21 mouse cellular contexts compared by ENCODE assay signal in the genomic region with DNA sequence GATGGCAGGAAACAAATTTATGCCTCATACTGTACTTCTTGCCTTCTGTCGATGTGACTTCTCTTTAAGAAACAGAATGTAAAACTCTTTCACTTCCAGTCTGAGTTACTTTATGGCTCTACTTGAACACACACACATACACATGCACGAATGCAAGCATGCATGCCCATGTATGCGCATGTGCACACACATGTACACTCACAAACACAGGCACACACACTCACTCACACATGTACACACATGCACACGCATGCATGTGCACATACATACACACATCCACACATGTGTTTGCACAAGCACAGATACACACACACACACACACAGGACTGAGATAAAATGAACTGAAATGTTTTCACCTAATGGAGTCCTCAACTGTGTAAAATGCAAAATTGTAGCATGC. TPM values are rescaled to one million over a fixed set of nuclear protein-coding genes. Genes with fewer than 3 reads are reported as not detected.
DNase-seq lines count a peak whose midpoint lies in the region; ATAC-seq and TF ChIP-seq lines count a peak whose summit lies in the region.
"Had no signal": no experiment of that assay in that cellular context is flagged by ENCODE, and none has a peak within 500 bp of the region (broad histone marks: within the 10 kb centered on the region; RNA-seq: fewer than 3 reads in every experiment).

No protein-coding gene starts in this region.

- H3K4me2 ChIP-seq in myocyte (ENCODE audit: low read depth): no peak overlapping the region

- H3ac ChIP-seq in myocyte (ENCODE audit: control insufficient read depth, insufficient read length): no peak overlapping the region

- no peaks in the 10 kb centered on the region for H3K27me3 ChIP-seq in megakaryocyte, embryonic 14.5 days (replicated peaks)
- no peaks in the 10 kb centered on the region for H3K27me3 ChIP-seq in myocyte (ENCODE audit: control insufficient read depth, insufficient read depth, insufficient read length)
- H3K27me3 ChIP-seq: CH12.LX, Patski had no signal

- peak overlapping the region; percentile 77 for H3K4me3 ChIP-seq in megakaryocyte, embryonic 14.5 days (replicated peaks)
- no peak overlapping the region for H3K4me3 ChIP-seq in myocyte

- peaks cover 24% of the 10 kb centered on the region for H3K9me3 ChIP-seq in megakaryocyte, embryonic 14.5 days
- H3K9me3 ChIP-seq: G1E had no signal

- DNase-seq in adrenal gland, postnatal 4 days (ENCODE audit: low spot score in 2 of 2): no peak
- DNase-seq: adrenal gland, adult 2 months; adrenal gland, adult 8-10 months; adrenal gland, postnatal 10 days; adrenal gland, postnatal 14 days; adrenal gland, postnatal 25 days; adrenal gland, postnatal 36 days; B cell, adult 2 months; cerebellum, adult 11 months; cerebellum, adult 11-12 months; cerebellum, adult 18-20 months; cerebellum, adult 2 months had no signal

- H3K36me3 ChIP-seq in megakaryocyte, embryonic 14.5 days (replicated peaks; ENCODE audit: low read length): no peaks in the 10 kb centered on the region
- peaks cover 94% of the 10 kb centered on the region for H3K36me3 ChIP-seq in myocyte (ENCODE audit: control insufficient read depth, insufficient read depth)
- H3K36me3 ChIP-seq: G1E had no signal

- ATAC-seq in megakaryocyte, adult 5-6 weeks (ENCODE audit: poor library complexity, severe bottlenecking): no peak
- ATAC-seq: activated CD4-positive, CD25-positive, alpha-beta regulatory T cell, adult 4 months; CD4-positive, CD25-positive, alpha-beta regulatory T cell, adult 4 months; Patski had no signal

- TF ChIP-seq POLR2A in myocyte (IDR thresholded peaks at IDR 0.05; ENCODE audit: insufficient read length, low read depth): peak; percentile 77

- H3K79me2 ChIP-seq in myocyte (ENCODE audit: control insufficient read depth, insufficient read depth): peaks cover 27% of the 10 kb centered on the region

- no peaks in the 10 kb centered on the region for H3K4me1 ChIP-seq in megakaryocyte, embryonic 14.5 days

TF ChIP-seq in myocyte, 11 proteins besides CTCF, POLR2A, EP300 and RAD21:
- TF ChIP-seq POLR2AphosphoS2 (IDR thresholded peaks at IDR 0.05; ENCODE audit: insufficient read length, low read depth) (peak; percentile 94), MYOG (IDR thresholded peaks at IDR 0.05; ENCODE audit: control insufficient read depth in 1 of 3, insufficient read depth in 1 of 3, insufficient read length in 2 of 3, low read depth in 2 of 3) (no peak), E2F4 (IDR thresholded peaks at IDR 0.05; ENCODE audit: insufficient read depth) (no peak), MYOD1 (IDR thresholded peaks at IDR 0.05; ENCODE audit: control insufficient read depth in 1 of 3, insufficient read length in 2 of 3, low read depth in 2 of 3) (no peak)

RNA-seq across cellular contexts. Expression of a gene that starts 16.3 kb away (rescaled TPM):
- polyA plus RNA-seq in megakaryocyte, embryonic 14.5 days (2012; ENCODE audit: insufficient read depth, low replicate concordance): 5.3 TPM in 1 of 2 replicates, not detected in the other
- total RNA-seq in megakaryocyte, adult 5-6 weeks (2015): 1,871 and 1,924 TPM in 2 replicates
- 1,132 and 1,387 TPM in 2 replicates for total RNA-seq in megakaryocyte, adult 5-6 weeks (2017)
- polyA plus RNA-seq in myocyte (2012; fragmentation: generic; extraction: Trizol): 1,265 TPM
- total RNA-seq in adrenal gland, postnatal 4 days (2021): 100 to 1,000 TPM; 186 to 364 TPM
- total RNA-seq: MEL had no signal
